Mouse (Mus musculus): ENCODE data around the gene Olfr281.

- TF ChIP-seq CTCF (IDR thresholded peaks at IDR 0.05; ENCODE audit: insufficient read depth, low read depth, low read length) (peak; percentile 79), POLR2A (IDR thresholded peaks at IDR 0.05; ENCODE audit: insufficient read depth, low read depth, low read length) (no peak)
Measured at GRCm38 (mm10) chr15:98504514-98504913, 52.1 kb downstream of the Olfr281 start.

Data from olfactory bulb, adult 2 months (tissue).